Mouse (Mus musculus) adrenal gland, postnatal 25 days (tissue): ENCODE results near the gene Adcy3. TPM values are rescaled to one million over a fixed set of nuclear protein-coding genes. Genes with fewer than 3 reads are reported as not detected.

Source experiments
- DNase-seq: peaks from one replicate; pipeline ENCODE4 v3.0.0; 2021; ENCODE audit warnings: mixed read lengths
- long read RNA-seq: library from polyadenylated mRNA; stranded (forward); transcript quantifications from one replicate; pipeline ENCODE4 v2.0.0, GENCODE M21; 2021
- total RNA-seq: library from RNA; stranded (reverse); gene quantifications from 2 replicates; pipeline ENCODE4 v1.2.3, GENCODE M21; 2021

Gene Adcy3
- 28.3 and 39.5 TPM in 2 replicates for total RNA-seq
- long read RNA-seq, full-length matches to known transcripts = 1 of 26 reads
- long read RNA-seq, partial matches to known transcripts = 16 of 26 reads
- long read RNA-seq, other reads (novel, unspliced or antisense) = 9 of 26 reads

- DNase-seq = peak; percentile 78
These were observed at the start of gene Adcy3 for GRCm38 (mm10) chr12:4132941-4133846. Gene Adcy3 (plus strand): TSS chr12:4133103.

DNA sequence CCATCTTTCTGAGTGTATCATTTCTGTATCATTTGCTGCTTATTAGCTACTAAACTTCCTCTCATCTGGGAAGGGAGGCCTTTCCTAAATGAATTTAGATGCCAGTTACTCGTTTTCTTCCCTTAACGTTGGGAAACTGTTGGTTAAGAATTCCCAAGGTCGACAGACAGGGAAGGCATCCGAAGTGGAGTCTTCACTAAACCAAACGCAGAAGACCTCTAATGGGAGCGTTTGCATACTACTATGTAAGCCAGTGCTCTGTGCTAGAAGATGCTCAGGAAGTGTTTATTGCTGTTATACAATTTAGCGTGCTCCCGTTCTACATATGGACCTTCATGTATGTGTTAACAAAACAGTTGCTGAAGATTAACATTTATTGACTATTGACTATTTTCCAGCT, 49.5 kb upstream of the Adcy3 start:
- no peak for DNase-seq

- peak; percentile 76 for DNase-seq
These were observed 25.5 kb upstream of the Adcy3 start for GRCm38 (mm10) chr12:4107383-4107782.

DNA sequence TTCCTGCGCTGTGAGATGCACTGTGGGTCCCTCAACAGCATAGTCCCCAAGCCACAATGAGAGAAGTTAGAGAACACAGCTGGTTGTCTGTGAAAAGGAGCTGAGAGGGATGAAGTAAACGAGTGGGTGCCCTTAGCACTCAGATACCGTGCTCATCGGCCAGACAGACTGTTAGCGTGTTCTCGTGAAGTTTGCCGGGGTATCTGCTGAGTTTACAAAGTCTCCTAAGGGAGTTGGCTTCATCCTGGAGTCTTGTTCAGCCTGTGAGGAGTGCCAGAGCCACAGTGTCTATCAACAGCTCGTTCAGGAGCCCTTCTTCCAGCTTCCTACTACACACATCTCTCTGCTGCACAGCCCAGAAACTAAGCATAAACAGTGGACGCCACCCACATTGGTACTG, 16.8 kb upstream of the Adcy3 start:
- DNase-seq = no peak

DNA sequence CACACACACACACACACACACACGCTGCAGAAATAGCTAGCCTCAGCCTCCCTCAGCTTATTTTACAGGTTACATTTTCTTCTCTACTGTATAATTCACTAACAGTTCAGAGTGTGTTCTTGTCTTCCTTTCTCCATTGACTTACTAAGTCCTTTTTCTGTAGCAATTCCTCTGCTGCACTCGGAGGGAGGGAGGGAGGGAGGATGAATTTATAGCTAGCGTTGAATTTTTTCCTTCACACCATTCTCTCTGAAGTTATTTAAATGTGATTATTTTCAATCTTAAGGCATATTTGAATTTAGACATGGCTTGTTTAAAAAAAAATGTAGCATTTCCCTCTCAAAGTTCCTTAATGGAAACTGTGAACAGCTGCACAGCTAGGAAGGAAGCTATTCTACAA, 15.8 kb upstream of the Adcy3 start:
- DNase-seq = no peak

GRCm38 (mm10) chr12:4117579-4117978, 15.3 kb upstream of the Adcy3 start:
- DNase-seq = no peak

DNA sequence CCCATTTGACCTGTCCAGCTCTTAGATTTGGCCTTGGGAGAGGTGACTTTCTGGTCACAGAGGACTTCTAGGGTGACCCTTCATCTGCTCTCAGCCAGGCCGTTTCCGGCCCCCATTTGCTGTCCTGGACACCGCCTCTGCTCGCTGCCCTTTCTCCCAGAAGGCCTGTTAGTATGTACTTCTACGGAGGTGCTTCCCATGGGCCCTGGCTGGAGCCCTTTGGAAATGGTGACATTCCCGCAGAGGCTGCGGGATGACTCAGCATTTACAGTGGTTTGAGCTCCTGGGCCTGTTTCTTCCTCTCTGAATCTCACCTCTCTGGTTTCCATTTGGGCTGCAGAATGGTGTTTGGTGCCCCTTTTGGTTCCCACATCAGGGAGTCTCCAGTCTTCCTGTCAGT, 5.6 kb upstream of the Adcy3 start:
- DNase-seq = no peak

GRCm38 (mm10) chr12:4133847-4134212, 927 bp downstream of the Adcy3 start:
- DNase-seq = no peak

DNA sequence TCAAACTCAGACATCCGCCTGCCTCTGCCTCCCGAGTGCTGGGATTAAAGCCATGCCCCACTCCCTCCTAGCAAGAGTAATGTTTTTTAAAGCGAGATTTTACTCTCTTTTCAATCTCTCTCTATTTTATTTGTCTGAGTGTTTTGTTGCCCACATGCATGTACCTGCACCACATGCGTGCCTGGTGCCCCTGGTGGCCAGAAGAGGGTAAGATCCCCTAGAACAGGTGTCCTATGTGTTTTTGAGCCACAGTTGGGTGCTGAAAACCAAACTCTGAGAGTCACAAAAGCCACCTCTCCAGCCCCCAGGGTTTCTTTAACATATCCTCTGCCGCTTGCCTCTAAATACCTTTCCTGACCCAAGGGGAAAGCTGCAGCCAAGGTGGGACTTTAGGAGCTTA, 10.3 kb downstream of the Adcy3 start:
- no peak for DNase-seq

DNA sequence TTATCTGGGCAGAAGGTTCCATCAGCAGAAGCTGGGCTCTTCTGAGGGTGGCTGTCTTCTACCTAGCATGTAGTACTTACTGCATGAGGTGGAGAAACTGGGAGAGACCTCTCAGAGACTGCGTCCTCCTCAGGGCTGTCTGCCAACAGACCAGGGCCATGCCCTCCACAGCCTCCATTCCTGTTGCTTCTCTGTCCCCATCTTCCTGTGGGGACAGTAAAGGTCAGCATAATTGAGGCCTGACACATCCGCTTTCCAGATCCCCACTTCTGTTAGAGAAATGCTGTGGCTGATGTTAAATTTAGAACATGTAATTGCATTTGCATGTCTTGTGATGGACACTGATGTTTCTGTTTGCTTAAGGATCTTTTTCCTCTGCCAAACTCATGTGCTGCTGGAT, 18.0 kb downstream of the Adcy3 start:
- no peak for DNase-seq

GRCm38 (mm10) chr12:4151969-4152368, 19.1 kb downstream of the Adcy3 start:
- no peak for DNase-seq

DNA sequence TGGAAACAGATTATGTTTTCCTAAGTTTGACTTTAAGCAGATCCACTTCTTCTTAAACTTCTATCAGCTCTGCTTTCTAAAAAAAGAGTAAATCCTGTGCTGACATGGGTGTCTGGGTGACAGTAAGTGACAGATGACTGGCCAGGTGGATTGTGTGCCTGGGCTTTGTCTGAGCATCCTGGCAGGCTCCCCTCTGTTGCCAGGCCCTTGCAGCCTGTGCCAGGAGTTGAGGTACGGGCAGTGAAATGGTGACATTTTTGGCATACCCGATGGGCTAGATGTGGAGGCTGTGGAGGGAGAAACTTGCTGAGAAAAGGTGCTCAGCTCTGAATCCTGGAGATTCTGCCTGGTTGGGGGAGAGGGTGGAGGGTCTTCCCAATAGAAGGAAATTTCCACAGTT, 24.6 kb downstream of the Adcy3 start:
- DNase-seq = no peak

GRCm38 (mm10) chr12:4158179-4158578, 25.3 kb downstream of the Adcy3 start:
- no peak for DNase-seq

GRCm38 (mm10) chr12:4158868-4159632, 26.1 kb downstream of the Adcy3 start:
- DNase-seq = no peak

DNA sequence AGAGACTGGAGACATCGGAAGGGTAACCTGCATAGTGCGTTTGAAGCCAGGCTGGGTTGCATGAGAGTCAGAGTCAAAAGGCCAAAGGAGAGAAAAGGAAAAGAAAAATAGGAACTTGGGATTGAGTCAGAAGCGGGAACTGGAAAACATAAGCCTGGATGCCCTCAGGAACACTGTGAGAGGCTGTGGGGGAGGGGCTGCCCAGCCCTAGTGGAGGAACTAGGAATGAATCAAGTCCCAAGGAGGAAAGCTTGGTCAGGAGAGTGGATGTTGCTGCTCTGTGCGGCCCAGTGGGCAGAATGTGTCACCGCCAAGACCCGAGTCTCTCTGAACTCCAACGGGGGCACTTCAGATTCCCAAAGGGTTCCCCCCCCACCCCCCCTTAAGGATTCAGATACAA, 27.4 kb downstream of the Adcy3 start:
- no peak for DNase-seq

DNA sequence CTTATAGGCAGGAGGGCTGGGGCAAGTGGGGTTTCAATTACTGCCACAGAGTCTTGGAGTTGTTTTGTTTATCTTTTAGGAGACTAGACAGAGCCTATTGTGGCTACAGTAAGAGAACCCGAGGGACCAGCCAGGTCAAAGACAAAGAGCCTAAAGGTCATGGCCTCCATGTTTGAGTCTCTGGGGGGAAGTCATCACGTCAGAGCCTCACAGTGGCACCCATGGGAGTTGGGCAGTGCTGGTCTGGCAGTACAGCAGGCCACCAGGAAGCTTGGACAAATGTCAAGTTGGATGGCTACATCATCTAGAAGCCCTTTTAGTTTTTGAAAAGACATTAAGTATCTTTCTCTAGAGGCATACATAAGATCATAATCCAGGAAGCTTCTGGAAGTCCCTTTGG, 30.0 kb downstream of the Adcy3 start:
- DNase-seq = no peak

DNA sequence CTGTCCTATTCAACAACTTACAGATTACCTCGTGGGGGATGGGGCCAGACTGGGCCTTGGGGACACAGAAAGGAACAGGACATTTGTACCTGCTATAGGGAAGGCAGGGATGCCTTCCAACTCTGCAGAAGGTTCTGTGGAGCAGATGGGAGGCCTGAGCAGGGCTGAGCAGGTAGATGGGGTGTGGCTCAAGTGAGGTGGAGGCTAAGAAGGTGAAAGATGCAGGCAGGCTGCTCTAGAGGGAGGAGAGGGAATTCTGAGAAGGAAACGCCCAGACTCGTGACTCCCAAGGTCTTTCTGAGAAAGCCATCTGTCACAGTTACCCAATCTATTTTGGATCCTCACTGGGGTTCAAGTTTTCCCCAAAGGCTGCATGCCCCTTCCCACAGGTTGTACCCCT, 34.1 kb downstream of the Adcy3 start:
- DNase-seq = no peak

- no peak for DNase-seq
These were observed 36.2 kb downstream of the Adcy3 start for GRCm38 (mm10) chr12:4169058-4169457.

DNA sequence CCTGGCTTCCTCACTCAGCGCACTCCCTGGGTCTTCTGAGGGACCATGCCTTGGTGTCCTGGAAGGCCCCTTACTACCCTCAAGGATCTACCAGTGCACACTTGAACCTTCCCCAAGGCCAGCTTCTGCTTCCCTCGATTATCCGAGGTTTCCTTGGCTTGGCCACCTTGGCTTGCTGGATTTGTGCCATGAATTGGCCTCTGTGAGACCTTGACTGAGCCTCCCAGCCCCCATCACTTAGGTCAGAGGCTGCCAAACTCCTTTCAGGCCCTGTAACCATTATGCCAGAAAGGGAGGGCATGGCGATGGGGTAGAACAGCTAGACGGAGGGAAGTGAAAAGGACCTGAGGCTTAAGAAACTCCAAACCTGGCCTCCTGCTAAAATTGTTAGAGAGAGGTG, 36.7 kb downstream of the Adcy3 start:
- peak; percentile 26 for DNase-seq

DNA sequence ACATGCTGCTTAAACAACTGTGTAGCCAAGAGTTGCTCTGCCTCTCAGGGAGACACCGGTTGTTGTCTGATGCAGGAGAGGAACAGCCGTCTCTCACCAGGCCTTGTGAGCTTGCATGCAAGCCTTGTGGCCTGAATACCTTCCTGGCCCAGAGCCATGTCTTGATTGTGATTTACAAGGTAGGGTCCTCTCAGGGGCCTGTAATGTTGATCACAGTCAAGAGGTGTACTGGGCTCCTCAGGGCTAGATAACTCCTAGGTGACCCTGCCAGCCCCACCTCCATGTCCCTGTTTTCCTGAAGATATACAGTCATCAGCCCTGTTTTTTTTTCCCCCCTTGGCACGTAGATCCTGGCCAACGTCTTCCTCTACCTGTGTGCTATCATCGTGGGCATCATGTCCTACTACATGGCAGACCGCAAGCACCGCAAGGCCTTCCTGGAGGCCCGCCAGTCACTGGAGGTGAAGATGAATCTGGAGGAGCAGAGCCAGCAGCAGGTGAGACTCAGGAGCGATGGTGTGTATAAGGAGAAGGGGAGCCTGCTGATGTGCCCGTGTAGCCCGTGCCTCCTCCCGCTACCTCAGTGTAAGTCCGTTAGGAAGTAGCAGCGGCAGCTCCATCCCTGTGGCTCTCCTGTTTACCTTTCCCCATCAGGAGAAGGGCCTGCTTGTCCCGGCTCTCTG, 40.3 kb downstream of the Adcy3 start:
- DNase-seq = no peak

DNA sequence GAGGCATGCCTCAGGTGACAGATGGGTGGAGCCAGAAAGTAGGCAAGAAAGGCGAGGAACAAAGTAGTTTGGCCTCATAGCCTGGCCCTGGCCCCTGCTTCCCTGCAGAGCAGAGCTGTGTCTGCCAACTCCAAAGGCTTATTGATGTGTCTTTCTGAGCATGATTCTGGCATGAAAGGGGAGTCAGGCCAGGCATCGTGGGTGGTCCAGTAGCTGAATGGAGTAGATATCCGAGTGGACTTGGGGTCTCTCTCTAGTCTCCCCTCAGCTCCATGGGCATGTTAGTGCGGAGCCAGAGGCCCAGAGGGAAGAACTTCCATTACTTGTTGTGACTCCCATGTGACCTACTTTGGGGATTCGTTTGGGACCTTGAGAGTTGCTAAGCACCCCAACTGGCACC, 45.9 kb downstream of the Adcy3 start:
- no peak for DNase-seq

- DNase-seq = no peak
These were observed 46.8 kb downstream of the Adcy3 start for GRCm38 (mm10) chr12:4179671-4180233.
